Mouse (Mus musculus): ENCODE measurements around the gene Galc.

DNA sequence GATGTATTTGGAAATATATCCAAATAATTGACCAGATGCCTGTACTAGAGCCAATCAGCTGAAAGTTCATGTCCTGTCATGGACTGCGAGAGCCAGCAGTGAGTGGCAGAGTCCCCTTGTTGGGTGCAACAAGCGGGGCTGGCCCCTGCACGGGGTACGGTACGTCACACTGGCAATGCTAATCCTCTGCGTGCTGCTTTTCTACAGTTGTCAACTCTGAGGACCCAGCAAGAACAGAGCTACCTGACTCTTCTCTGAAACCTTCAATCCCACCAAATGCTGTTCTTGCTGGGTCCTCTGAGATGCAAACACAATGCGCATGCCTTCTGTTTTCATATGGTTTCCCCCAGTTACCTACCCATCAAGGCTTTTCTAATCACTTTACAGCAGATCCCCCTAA is 45.9 kb downstream of the Galc start:
- TF ChIP-seq CTCF (IDR thresholded peaks at IDR 0.05; ENCODE audit: extremely low read depth, insufficient read depth, low read length) (no peak), POLR2A (IDR thresholded peaks at IDR 0.05; ENCODE audit: extremely low read depth, insufficient read depth, low read length) (no peak)

Measured in cortical plate, adult 2 months (tissue).